ENCODE assay signal across 16 mouse cellular contexts in genomic region chr15:91461940-91462339, GRCm38 (mm10).
DNase-seq lines count a peak whose midpoint lies in the region; ATAC-seq and TF ChIP-seq lines count a peak whose summit lies in the region.
"Had no signal": no experiment of that assay in that cellular context is flagged by ENCODE, and none has a peak within 500 bp of the region (broad histone marks: within the 10 kb centered on the region; RNA-seq: fewer than 3 reads in every experiment).

No protein-coding gene starts in this region.

- no peaks in the 10 kb centered on the region for H3K9me3 ChIP-seq in forebrain, postnatal 0 days (ENCODE audit: low read length)
- no peaks in the 10 kb centered on the region for H3K9me3 ChIP-seq in forebrain, embryonic 15.5 days
- no peaks in the 10 kb centered on the region for H3K9me3 ChIP-seq in kidney, embryonic 15.5 days (replicated peaks)
- H3K9me3 ChIP-seq in midbrain, postnatal 0 days (ENCODE audit: low read length) = no peaks in the 10 kb centered on the region
- no peaks in the 10 kb centered on the region for H3K9me3 ChIP-seq in midbrain, embryonic 15.5 days
- H3K9me3 ChIP-seq: heart, embryonic 13.5 days had no signal

- H3K4me2 ChIP-seq in forebrain, postnatal 0 days (ENCODE audit: low read depth) = no peak overlapping the region
- no peak overlapping the region for H3K4me2 ChIP-seq in forebrain, embryonic 15.5 days (replicated peaks)
- H3K4me2 ChIP-seq in kidney, embryonic 15.5 days = no peak overlapping the region
- H3K4me2 ChIP-seq in midbrain, postnatal 0 days (ENCODE audit: low read depth, low read length, poor library complexity, severe bottlenecking) = no peak overlapping the region
- H3K4me2 ChIP-seq in midbrain, embryonic 15.5 days = no peak overlapping the region
- H3K4me2 ChIP-seq: heart, embryonic 13.5 days had no signal

- H3K9ac ChIP-seq in forebrain, postnatal 0 days = no peak overlapping the region
- no peak overlapping the region for H3K9ac ChIP-seq in forebrain, embryonic 15.5 days (replicated peaks)
- no peak overlapping the region for H3K9ac ChIP-seq in kidney, embryonic 15.5 days
- H3K9ac ChIP-seq in midbrain, postnatal 0 days (replicated peaks; ENCODE audit: low read length, poor library complexity, severe bottlenecking) = no peak overlapping the region
- H3K9ac ChIP-seq in midbrain, embryonic 15.5 days = no peak overlapping the region
- H3K9ac ChIP-seq: heart, embryonic 13.5 days had no signal

- H3K4me1 ChIP-seq in forebrain, postnatal 0 days (ENCODE audit: insufficient read depth) = 0 out of 2 replicates have a peak, but pooled peaks cover 8% of the 10 kb centered on the region
- peaks cover 12% of the 10 kb centered on the region for H3K4me1 ChIP-seq in forebrain, embryonic 15.5 days
- no peaks in the 10 kb centered on the region for H3K4me1 ChIP-seq in kidney, embryonic 15.5 days
- no peaks in the 10 kb centered on the region for H3K4me1 ChIP-seq in midbrain, postnatal 0 days (ENCODE audit: insufficient read depth, low read length)
- H3K4me1 ChIP-seq in midbrain, embryonic 15.5 days = peaks cover 11% of the 10 kb centered on the region; the same call in 1 of the 2 replicates

- no peak overlapping the region for H3K27ac ChIP-seq in forebrain, postnatal 0 days (ENCODE audit: low read depth, low read length)
- H3K27ac ChIP-seq in forebrain, embryonic 15.5 days (replicated peaks) = no peak overlapping the region
- H3K27ac ChIP-seq in kidney, embryonic 15.5 days = no peak overlapping the region
- no peak overlapping the region for H3K27ac ChIP-seq in midbrain, postnatal 0 days (ENCODE audit: low read depth, low read length)
- H3K27ac ChIP-seq in midbrain, embryonic 15.5 days = no peak overlapping the region
- H3K27ac ChIP-seq: heart, embryonic 13.5 days had no signal

- no peak for TF ChIP-seq CTCF in forebrain, postnatal 0 days (IDR thresholded peaks at IDR 0.05; ENCODE audit: low read depth)
- no peak for TF ChIP-seq CTCF in midbrain, postnatal 0 days (IDR thresholded peaks at IDR 0.05)

- no peak overlapping the region for H3K4me3 ChIP-seq in forebrain, postnatal 0 days (ENCODE audit: low read depth, low read length)
- H3K4me3 ChIP-seq in forebrain, embryonic 15.5 days = no peak overlapping the region
- no peak overlapping the region for H3K4me3 ChIP-seq in kidney, embryonic 15.5 days (replicated peaks)
- H3K4me3 ChIP-seq in midbrain, postnatal 0 days (ENCODE audit: low read depth, low read length) = no peak overlapping the region
- no peak overlapping the region for H3K4me3 ChIP-seq in midbrain, embryonic 15.5 days
- H3K4me3 ChIP-seq: heart, embryonic 13.5 days had no signal

- WGBS in forebrain, postnatal 0 days = 25% methylated on average over 2 of the region's 2 CpGs
- 32% methylated on average over 2 of the region's 2 CpGs for WGBS in forebrain, embryonic 15.5 days
- WGBS in kidney, embryonic 15.5 days = 68% methylated on average over 2 of the region's 2 CpGs
- WGBS in midbrain, postnatal 0 days = 20% methylated on average over 2 of the region's 2 CpGs
- WGBS in midbrain, embryonic 15.5 days = 23% methylated on average over 2 of the region's 2 CpGs

- no peak; the same call in 1 of the 2 replicates for ATAC-seq in forebrain, postnatal 0 days
- ATAC-seq in forebrain, embryonic 15.5 days (replicated peaks) = no peak
- ATAC-seq in kidney, embryonic 15.5 days (replicated peaks; ENCODE audit: low FRiP score) = no peak
- no peak for ATAC-seq in midbrain, postnatal 0 days (ENCODE audit: low FRiP score)
- no peak for ATAC-seq in midbrain, embryonic 15.5 days (replicated peaks)
- ATAC-seq: activated CD4-positive, CD25-positive, alpha-beta regulatory T cell, adult 4 months; Patski had no signal

- no peaks in the 10 kb centered on the region for H3K27me3 ChIP-seq in forebrain, postnatal 0 days (ENCODE audit: insufficient read depth, low read length)
- H3K27me3 ChIP-seq in forebrain, embryonic 15.5 days = no peaks in the 10 kb centered on the region
- H3K27me3 ChIP-seq in kidney, embryonic 15.5 days = no peaks in the 10 kb centered on the region
- no peaks in the 10 kb centered on the region for H3K27me3 ChIP-seq in midbrain, postnatal 0 days (ENCODE audit: insufficient read depth, low read length)
- no peaks in the 10 kb centered on the region for H3K27me3 ChIP-seq in midbrain, embryonic 15.5 days (replicated peaks)
- H3K27me3 ChIP-seq: CH12.LX; heart, embryonic 13.5 days had no signal

- DNase-seq in forebrain, postnatal 0 days = peak; percentile 36
- peak; percentile 27 for DNase-seq in kidney, postnatal 10 days
- DNase-seq in midbrain, postnatal 0 days (ENCODE audit: low spot score) = peak; percentile 55
- no peak for DNase-seq in urinary bladder, postnatal 36 days (ENCODE audit: low spot score in 2 of 2)
- DNase-seq: adrenal gland, postnatal 14 days; cerebellum, postnatal 10 days; gastrocnemius, postnatal 36 days; heart, adult 11 months; heart, postnatal 36 days had no signal

- no peaks in the 10 kb centered on the region for H3K36me3 ChIP-seq in forebrain, postnatal 0 days (ENCODE audit: insufficient read depth)
- H3K36me3 ChIP-seq in forebrain, embryonic 15.5 days = no peaks in the 10 kb centered on the region
- H3K36me3 ChIP-seq in kidney, embryonic 15.5 days = no peaks in the 10 kb centered on the region
- H3K36me3 ChIP-seq in midbrain, postnatal 0 days (ENCODE audit: insufficient read depth, low read length) = no peaks in the 10 kb centered on the region
- no peaks in the 10 kb centered on the region for H3K36me3 ChIP-seq in midbrain, embryonic 15.5 days (replicated peaks)
- H3K36me3 ChIP-seq: heart, embryonic 13.5 days had no signal

Comparison
In these comparisons a context has a peak if more than half of its experiments do, and no peak if none do; other contexts are left out.
1. DNase-seq: peak in forebrain, postnatal 0 days (single experiment), kidney, postnatal 10 days (single experiment) and midbrain, postnatal 0 days (single experiment); none in urinary bladder, postnatal 36 days (0 of 2).